Mouse (Mus musculus) macrophage (primary cell): ENCODE measurements around the gene Rtn4ip1. TPM values are rescaled to one million over a fixed set of nuclear protein-coding genes. Genes with fewer than 3 reads are reported as not detected.

Experiments used
- H3K27ac ChIP-seq: fragments of 350-480 bp; formaldehyde crosslinking; 2 replicates; pipeline ENCODE4 v1.9.0; 2021
- H3K36me3 ChIP-seq: fragments of 350-480 bp; formaldehyde crosslinking; 2 replicates; pipeline ENCODE4 v1.9.0; 2021; ENCODE audit errors: inconsistent target
- H3K4me3 ChIP-seq: fragments of 350-480 bp; formaldehyde crosslinking; 2 replicates; pipeline ENCODE4 v1.9.0; 2021; ENCODE audit errors: inconsistent target
- H3K79me2 ChIP-seq: fragments of 350-480 bp; formaldehyde crosslinking; 2 replicates; pipeline ENCODE4 v1.9.0; 2021; ENCODE audit errors: inconsistent target
- WGBS: methylation state at CpG from one replicate; pipeline ENCODE4 v1.1.7; 2026; ENCODE audit warnings: inconsistent platforms; ENCODE audit not compliant: missing documents; 5-methylcytosine and 5-hydroxymethylcytosine counted together
- polyA plus RNA-seq: library from polyadenylated mRNA; stranded (reverse); fragments of 250-400 nt; gene quantifications from 3 replicates; pipeline ENCODE4 v1.2.4, GENCODE M21; 2018; ENCODE audit warnings: inconsistent platforms

Gene Rtn4ip1
- polyA plus RNA-seq, 1 experiment from 2014 or later = 7.9 TPM

DNA sequence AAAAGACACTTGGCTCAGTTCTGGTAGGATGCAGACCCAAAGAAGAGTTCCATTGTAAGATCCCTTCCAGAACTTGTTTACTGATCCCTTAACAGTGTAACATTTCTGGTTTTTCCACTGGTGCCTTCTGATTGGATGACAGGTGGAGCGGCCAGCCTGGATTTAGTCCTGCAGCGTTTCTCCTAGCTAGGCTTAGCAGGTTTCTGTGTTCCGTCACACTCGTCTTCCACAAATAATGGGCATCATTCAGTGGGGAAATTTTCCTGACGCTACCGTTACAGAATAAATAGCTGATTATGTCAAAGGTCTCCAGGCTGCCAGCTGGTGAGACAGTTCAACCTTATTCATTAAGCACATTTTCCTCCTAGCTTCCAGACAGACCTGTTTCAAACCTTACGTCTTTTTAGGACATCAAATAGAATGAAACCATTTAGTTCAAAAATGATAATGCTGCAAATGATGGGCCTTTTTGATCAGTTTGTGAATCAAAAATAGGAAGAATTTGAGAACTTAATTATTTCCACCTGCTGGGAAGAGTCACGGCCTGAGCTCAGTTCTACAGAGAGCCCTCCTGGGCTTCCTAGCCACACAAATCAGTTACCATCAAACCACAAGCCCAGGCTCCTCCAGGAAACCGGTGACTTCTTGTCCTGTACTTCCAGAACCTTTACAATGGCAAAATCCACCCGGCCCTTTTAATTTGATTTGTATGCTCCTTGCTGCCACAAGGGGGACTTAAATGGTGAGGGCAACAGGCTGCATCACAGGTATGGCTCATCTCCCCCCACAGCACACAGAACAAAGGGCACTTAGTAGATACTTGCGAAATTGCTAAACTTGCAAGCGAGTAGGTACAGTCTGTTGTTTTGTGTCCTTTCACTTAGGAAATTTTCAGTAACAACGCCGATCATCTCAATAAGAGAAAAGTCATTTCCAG, 100.7 kb downstream of the Rtn4ip1 start:
- Histone ChIP-seq H3K27ac (no peak overlapping the region), H3K79me2 (peaks cover 61% of the 10 kb centered on the region), H3K36me3 (peaks cover 9% of the 10 kb centered on the region; the same call in 1 of the 2 replicates), H3K4me3 (peak overlapping the region; percentile 74)
- WGBS = 49% methylated on average over 14 of the region's 14 CpGs

GRCm38 (mm10) chr10:44002995-44003524, 101.5 kb downstream of the Rtn4ip1 start:
- 6% methylated on average over 11 of the region's 11 CpGs for WGBS
- peaks cover 1% of the 10 kb centered on the region; the same call in 1 of the 2 replicates for H3K36me3 ChIP-seq
- H3K27ac ChIP-seq = peak overlapping the region; percentile 46; the same call in 1 of the 2 replicates
- H3K79me2 ChIP-seq = peaks cover 53% of the 10 kb centered on the region
- H3K4me3 ChIP-seq = peak overlapping the region; percentile 74

- H3K36me3 ChIP-seq = no peaks in the 10 kb centered on the region
- H3K27ac ChIP-seq = peak overlapping the region; percentile 46; the same call in 1 of the 2 replicates
- WGBS = under 1% methylated on average over 53 of the region's 68 CpGs
- peaks cover 47% of the 10 kb centered on the region for H3K79me2 ChIP-seq
- peak overlapping the region; percentile 74 for H3K4me3 ChIP-seq
These were observed 102.0 kb downstream of the Rtn4ip1 start for GRCm38 (mm10) chr10:44003551-44004151.

DNA sequence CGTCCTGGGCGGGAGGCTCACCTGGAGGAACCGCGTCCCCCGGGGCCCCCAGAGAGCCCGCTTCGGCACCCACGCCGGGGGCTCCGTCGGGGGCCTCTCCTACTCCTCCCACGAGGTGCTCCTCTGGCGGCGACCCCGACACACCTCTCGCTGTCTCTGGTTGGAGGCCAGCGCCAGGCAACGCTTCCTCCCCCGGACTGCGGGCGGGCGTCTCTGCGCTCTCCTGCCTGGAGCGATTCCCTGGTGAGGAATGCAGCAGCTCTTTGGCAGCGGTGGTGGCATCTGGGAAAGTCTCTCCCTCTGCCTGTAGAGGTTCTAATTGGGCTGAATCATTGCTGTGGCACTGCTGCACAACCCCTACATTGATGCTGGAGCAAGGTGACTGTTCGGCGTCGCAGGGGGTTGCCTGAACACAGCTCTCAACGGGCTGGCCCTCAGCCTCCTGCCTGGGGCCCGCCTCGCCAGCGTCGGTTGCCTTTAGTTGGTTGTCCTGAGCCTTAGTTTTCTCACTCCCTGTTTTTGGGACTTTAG, 102.7 kb downstream of the Rtn4ip1 start:
- H3K27ac ChIP-seq = no peak overlapping the region
- 9% methylated on average over 32 of the region's 33 CpGs for WGBS
- H3K79me2 ChIP-seq = peaks cover 41% of the 10 kb centered on the region
- peak overlapping the region; percentile 74 for H3K4me3 ChIP-seq
- no peaks in the 10 kb centered on the region for H3K36me3 ChIP-seq

- no peak overlapping the region for H3K4me3 ChIP-seq
- WGBS = 35% methylated on average over 40 of the region's 40 CpGs
- H3K36me3 ChIP-seq = no peaks in the 10 kb centered on the region
- peaks cover 24% of the 10 kb centered on the region for H3K79me2 ChIP-seq
- no peak overlapping the region for H3K27ac ChIP-seq
These were observed 104.4 kb downstream of the Rtn4ip1 start for GRCm38 (mm10) chr10:44005677-44006641.

Other genes starting within 250 kb of the Rtn4ip1 start
- 3.5 to 10.0 TPM (median 6.6 TPM) in 3 replicates for gene Qrsl1, start 62 bp upstream of the Rtn4ip1 start, polyA plus RNA-seq
- gene Crybg1, start 247.0 kb downstream of the Rtn4ip1 start, polyA plus RNA-seq = 19.6 to 26.8 TPM (median 25.1 TPM) in 3 replicates